Mouse (Mus musculus): ENCODE data around the gene Csad.
"Not testable (repeated sequence)": the region's sequence is repeated elsewhere in the genome, so short reads cannot be mapped to it uniquely, and the experiment has no call there.

Gene Csad

GRCm38 (mm10) chr15:102163900-102164693, 40.4 kb downstream of the Csad start:
- DNase-seq (ENCODE audit: low spot score), result no peak

- DNase-seq (ENCODE audit: low spot score), result no peak
Observed at GRCm38 (mm10) chr15:102160415-102161060, 44.0 kb downstream of the Csad start.

DNA sequence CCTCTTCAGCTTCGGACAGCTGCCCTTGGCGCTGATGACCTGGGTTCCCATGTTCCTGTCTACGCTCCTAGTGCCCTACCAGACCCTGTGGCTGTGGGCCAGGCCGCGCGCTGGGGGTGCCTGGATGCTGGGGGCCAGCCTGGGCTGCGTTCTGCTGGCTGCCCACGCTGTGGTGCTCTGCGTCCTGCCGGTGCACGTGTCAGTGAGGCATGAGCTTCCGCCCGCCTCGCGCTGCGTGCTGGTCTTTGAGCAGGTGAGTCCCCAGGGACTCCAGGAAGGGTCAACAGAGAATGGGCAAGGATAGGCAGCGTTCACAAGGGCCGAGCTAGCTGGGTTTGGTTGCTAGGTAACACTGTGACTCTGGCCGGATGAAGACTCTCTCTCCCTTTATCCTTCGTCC, 47.7 kb downstream of the Csad start:
- DNase-seq (ENCODE audit: low spot score), result no peak

DNA sequence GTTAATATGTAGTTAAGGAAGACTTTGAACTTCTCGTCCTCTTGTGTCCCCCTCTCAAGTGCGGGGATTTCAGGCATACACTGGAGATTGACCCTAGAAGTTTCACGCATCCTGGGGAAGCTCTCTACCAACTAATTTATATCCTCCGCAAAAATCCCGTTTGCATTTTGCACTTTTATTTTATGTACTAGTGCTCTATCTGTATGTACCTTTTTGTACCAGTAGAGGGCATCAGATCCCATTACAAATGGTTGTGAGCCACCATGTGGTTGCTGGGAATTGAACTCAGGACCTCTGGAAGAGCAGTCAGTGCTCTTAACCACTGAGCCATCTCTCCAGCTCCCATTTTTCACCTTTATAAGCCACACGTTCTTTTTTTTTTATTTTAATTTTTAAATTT, 49.5 kb downstream of the Csad start:
- not testable (repeated sequence) for DNase-seq (ENCODE audit: low spot score)

GRCm38 (mm10) chr15:102152646-102153045, 51.9 kb downstream of the Csad start:
- no peak for DNase-seq (ENCODE audit: low spot score)

GRCm38 (mm10) chr15:102150301-102151135, 54.0 kb downstream of the Csad start, which contains the start of gene Soat2:
TSS of gene Soat2 (plus strand) at chr15:102150526.
- DNase-seq (ENCODE audit: low spot score), result peak; percentile 64

- no peak for DNase-seq (ENCODE audit: low spot score)
Observed at GRCm38 (mm10) chr15:102149561-102149960, 55.0 kb downstream of the Csad start.

GRCm38 (mm10) chr15:102147674-102148402, 56.7 kb downstream of the Csad start:
- no peak for DNase-seq (ENCODE audit: low spot score)

DNA sequence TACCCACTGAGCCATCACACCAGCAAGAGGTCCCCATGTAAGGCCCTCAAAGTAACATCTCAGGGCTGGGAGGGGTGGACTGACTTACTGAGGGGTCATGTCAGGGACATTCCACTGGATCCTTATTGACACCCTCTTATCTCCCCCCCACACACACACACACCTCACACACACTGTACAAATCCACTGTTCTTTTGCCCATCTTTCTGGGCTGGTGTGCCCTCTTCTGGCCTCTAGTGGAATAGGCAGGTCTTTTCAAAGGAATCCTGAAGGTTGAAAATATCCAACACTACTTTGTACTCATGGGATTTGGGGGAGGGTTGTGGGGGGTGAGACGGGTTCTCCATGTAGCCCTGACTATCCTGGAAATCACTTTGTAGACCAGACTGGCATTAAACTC, 57.6 kb downstream of the Csad start:
- peak; percentile 79 for DNase-seq (ENCODE audit: low spot score)

DNA sequence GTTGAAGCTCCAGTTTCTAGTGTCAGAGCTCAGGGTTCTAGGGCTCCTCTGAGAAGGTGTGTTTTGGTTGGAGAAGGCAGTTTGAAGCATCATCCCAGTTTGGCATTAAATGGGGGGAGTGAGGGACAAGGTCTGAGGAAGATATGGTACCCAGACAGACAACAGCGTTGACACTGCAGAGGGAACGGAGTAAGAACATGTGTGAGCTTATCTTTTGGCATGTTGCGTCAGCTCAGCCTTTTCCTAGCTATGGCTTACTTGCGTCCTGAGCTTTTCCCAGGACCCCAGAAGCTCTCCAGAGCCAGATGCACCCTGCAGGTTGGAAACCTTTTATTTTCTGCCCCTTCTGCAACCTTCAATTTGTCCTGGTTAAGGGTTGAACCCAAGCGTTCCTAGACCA, 58.4 kb downstream of the Csad start:
- no peak for DNase-seq (ENCODE audit: low spot score)

- peak; percentile 60 for DNase-seq (ENCODE audit: low spot score)
Observed at GRCm38 (mm10) chr15:102145330-102145729, 59.2 kb downstream of the Csad start.

GRCm38 (mm10) chr15:102144726-102145125, 59.8 kb downstream of the Csad start:
- DNase-seq (ENCODE audit: low spot score), result no peak

GRCm38 (mm10) chr15:102144274-102144711, 60.2 kb downstream of the Csad start, which contains the start of gene Igfbp6:
TSS of gene Igfbp6 (plus strand) at chr15:102144362.
- peak; percentile 63 for DNase-seq (ENCODE audit: low spot score)

GRCm38 (mm10) chr15:102142914-102143912, 61.3 kb downstream of the Csad start:
- peak; percentile 77 for DNase-seq (ENCODE audit: low spot score)

DNA sequence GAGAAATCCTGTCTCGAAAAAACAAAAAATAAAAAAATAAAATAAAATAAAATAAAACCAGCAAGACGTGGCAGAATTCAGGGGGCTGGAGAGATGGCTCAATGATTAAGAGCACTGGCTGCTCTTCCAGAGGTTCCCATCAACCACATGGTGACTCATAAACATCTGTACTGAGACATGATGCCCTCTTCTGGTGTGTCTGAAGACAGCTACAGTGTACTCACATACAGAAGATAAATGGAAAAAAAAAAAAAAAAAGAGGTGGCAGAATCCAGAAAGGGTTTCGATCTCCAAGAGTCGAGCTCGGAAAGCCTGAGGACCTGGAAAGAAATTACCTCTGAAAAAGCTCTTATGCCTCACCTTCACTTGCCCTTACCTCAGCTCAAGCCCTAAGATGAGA, 63.4 kb downstream of the Csad start:
- DNase-seq (ENCODE audit: low spot score), result no peak

GRCm38 (mm10) chr15:102136129-102136758, 68.3 kb downstream of the Csad start, which contains the start of gene Spryd3:
TSS of gene Spryd3 (minus strand) at chr15:102136234.
- DNase-seq (ENCODE audit: low spot score), result peak; percentile 97

- DNase-seq (ENCODE audit: low spot score), result no peak
Observed at GRCm38 (mm10) chr15:102135522-102136128, 68.9 kb downstream of the Csad start.

- no peak for DNase-seq (ENCODE audit: low spot score)
Observed at GRCm38 (mm10) chr15:102134709-102135108, 69.8 kb downstream of the Csad start.

DNA sequence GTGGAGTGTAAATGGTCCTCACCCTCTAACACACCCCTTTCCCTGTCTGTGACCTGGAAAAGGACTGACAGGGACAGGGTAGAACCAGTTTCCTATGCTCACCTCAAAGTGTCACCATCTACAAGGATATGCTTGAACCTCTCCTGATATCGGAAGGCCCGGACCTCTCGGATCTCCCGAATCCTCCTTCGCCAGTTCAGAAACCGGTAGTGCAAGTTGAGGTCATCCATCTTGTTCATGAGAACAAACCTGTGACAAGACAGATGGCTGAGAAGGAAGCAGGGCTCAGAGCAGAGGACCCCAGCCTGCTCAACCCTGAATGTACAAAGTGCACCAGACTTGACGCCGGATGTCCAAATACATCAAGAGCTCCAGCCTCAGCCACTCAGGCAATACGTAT, 71.2 kb downstream of the Csad start:
- DNase-seq (ENCODE audit: low spot score), result no peak
